Mouse (Mus musculus): ENCODE measurements around the gene Vps52.

The Vps52 gene

DNA sequence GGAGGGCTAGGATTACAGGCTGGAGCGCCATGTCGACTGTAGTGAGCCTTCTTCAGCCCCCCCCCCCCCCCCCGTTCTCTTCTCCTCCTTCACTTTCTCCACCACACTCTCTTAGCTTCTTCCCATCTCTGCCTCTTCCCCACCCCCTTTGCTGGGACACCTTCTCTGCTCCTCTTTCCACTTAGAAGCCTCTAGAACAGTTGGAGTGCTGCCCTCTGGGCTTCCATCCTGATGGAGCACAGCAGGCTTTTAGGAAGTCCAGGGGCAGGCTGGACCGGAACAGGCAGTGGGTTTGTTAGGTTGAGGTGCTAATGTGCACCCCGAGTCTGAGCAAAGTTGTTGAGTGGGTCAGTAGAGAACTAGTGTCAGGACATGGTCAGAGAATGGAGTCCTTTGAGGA, 54.5 kb downstream of the Vps52 start:
- no peak for DNase-seq (ENCODE audit: low spot score)

GRCm38 (mm10) chr17:34013436-34013835, 57.8 kb downstream of the Vps52 start:
- no peak for DNase-seq (ENCODE audit: low spot score)
